In the genomic region with DNA sequence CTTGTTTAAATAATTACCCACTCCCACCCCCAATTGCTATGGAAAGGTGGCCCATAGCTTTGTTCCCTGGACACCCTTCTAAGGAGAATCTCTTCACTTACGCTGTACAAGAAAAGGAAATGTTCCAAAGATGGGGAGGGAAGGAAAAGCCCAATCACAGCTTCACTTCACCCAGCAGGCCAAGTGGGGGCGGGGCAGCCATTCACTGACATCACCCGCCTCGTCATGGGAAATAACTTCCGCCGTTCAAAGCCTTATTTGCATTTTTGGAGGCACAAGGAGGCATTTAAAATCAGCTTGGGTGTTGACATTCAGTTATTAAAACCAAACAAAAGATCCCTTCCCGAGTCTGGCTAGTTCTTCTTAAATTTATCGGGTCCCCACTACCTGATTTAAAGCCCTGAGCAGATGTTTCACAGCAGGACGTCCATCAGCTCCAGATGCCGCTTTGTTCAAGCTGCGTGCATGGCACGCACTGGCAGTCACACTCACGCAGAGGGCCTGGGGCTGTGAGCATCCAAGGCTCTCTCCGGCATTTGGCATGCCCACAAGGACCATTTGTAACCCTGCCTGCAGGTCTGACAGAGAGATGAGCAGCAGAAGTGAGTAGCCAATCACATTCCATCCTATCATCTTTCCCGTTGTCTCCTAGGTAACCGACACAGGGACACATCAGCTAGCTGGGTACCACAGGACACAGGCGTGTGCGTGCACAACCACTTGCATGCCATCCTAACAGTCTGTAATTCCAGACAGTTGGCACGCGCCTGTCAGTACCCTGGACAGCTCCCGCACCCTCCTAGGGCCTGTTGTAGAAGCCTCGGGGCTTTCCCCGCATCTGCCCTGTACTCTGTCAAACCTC, we compare ENCODE assay signal across 9 mouse cellular contexts. TPM values are rescaled to one million over a fixed set of nuclear protein-coding genes. Genes with fewer than 3 reads are reported as not detected.
A peak's percentile ranks its signal among the peaks of the same experiment; 100 is the strongest.
DNase-seq lines count a peak whose midpoint lies in the region; ATAC-seq lines count a peak whose summit lies in the region.
"Had no signal": no experiment of that assay in that cellular context is flagged by ENCODE, and none has a peak within 500 bp of the region (broad histone marks: within the 10 kb centered on the region; RNA-seq: fewer than 3 reads in every experiment).

No protein-coding gene starts in this region.

- WGBS in forebrain, embryonic 10.5 days = 12% methylated on average over 23 of the region's 23 CpGs
- 14% methylated on average over 23 of the region's 23 CpGs for WGBS in intestine, embryonic 16.5 days

- peaks cover 33% of the 10 kb centered on the region for H3K4me1 ChIP-seq in forebrain, embryonic 10.5 days
- H3K4me1 ChIP-seq in intestine, embryonic 16.5 days (ENCODE audit: control insufficient read depth, insufficient read depth, low read length) = peaks cover 13% of the 10 kb centered on the region

- H3K27me3 ChIP-seq in forebrain, embryonic 10.5 days (ENCODE audit: poor library complexity, severe bottlenecking) = peaks cover 57% of the 10 kb centered on the region
- peaks cover 45% of the 10 kb centered on the region for H3K27me3 ChIP-seq in intestine, embryonic 16.5 days (replicated peaks; ENCODE audit: control insufficient read depth, insufficient read depth, low read length)

- no peaks in the 10 kb centered on the region for H3K9me3 ChIP-seq in forebrain, embryonic 10.5 days
- no peaks in the 10 kb centered on the region for H3K9me3 ChIP-seq in intestine, embryonic 16.5 days (ENCODE audit: control insufficient read depth, low read length)

- no peak overlapping the region; the same call in 1 of the 2 replicates for H3K27ac ChIP-seq in forebrain, embryonic 10.5 days
- H3K27ac ChIP-seq in intestine, embryonic 16.5 days (ENCODE audit: low read length) = no peak overlapping the region

- H3K4me2 ChIP-seq in intestine, embryonic 16.5 days (ENCODE audit: low read depth, low read length) = no peak overlapping the region

- DNase-seq in A20 (ENCODE audit: low read depth, low spot score) = peak; percentile 60
- peak; percentile 78 for DNase-seq in ZHBTc4 (ENCODE audit: low read depth, low spot score)
- DNase-seq in forebrain, embryonic 10.5 days (ENCODE audit: extremely low spot score, low spot score) = peak; percentile 72
- DNase-seq in heart, postnatal 36 days = peak; percentile 56 to 73
- DNase-seq in layer of hippocampus, postnatal 10 days (ENCODE audit: low spot score in 2 of 2) = peak; percentile 72 to 84
- DNase-seq in right cerebral cortex, postnatal 10 days (ENCODE audit: low spot score in 2 of 2) = peak; percentile 86 to 90

- intact Hi-C loops in heart, postnatal 36 days (cut with DNase I) = no loop called here

- H3K9ac ChIP-seq in intestine, embryonic 16.5 days (ENCODE audit: low read depth, low read length) = no peak overlapping the region

- H3K4me3 ChIP-seq in forebrain, embryonic 10.5 days = peak overlapping the region; percentile 32; the same call in 1 of the 2 replicates
- H3K4me3 ChIP-seq in intestine, embryonic 16.5 days (ENCODE audit: low read length) = no peak overlapping the region

- ATAC-seq in megakaryocyte progenitor cell, adult 5-6 weeks (replicated peaks; ENCODE audit: poor library complexity) = peak; percentile 80
- no peak for ATAC-seq in intestine, embryonic 16.5 days

- no peaks in the 10 kb centered on the region for H3K36me3 ChIP-seq in forebrain, embryonic 10.5 days (replicated peaks)
- H3K36me3 ChIP-seq in intestine, embryonic 16.5 days (ENCODE audit: control insufficient read depth, insufficient read depth, low read length) = no peaks in the 10 kb centered on the region

RNA-seq across cellular contexts. Expression of a gene that starts 12.2 kb away (rescaled TPM):
- 0.32 and 0.46 TPM in 2 replicates for polyA plus RNA-seq in forebrain, embryonic 10.5 days (2016; fragmentation: Nextera tagmentation; extraction: Ambion mirVana)
- 10 to 100 TPM in 1 of 2 experiments, 1 to 10 TPM in 1; 9.2 to 10.6 TPM for total RNA-seq in heart, postnatal 36 days (2021)
- 10 to 100 TPM in 1 of 2 experiments, 1 to 10 TPM in 1; 9.6 to 10.6 TPM for total RNA-seq in layer of hippocampus, postnatal 10 days (2021)
- total RNA-seq in megakaryocyte progenitor cell, adult 5-6 weeks (2015) = not detected in 2 replicates
- not detected in 2 replicates for total RNA-seq in megakaryocyte progenitor cell, adult 5-6 weeks (2017)
- 0.45 and 0.53 TPM in 2 replicates for polyA plus RNA-seq in intestine, embryonic 16.5 days (2015; fragmentation: Nextera tagmentation; extraction: Ambion mirVana)
- total RNA-seq: neutrophil, adult 5-6 weeks had no signal

RNA-seq across cellular contexts. Expression of a gene that starts 38.6 kb away (rescaled TPM):
- polyA plus RNA-seq in forebrain, embryonic 10.5 days (2016; fragmentation: Nextera tagmentation; extraction: Ambion mirVana) = 33.9 and 36.8 TPM in 2 replicates
- 10 to 100 TPM; 10.5 to 10.8 TPM for total RNA-seq in heart, postnatal 36 days (2021)
- total RNA-seq in layer of hippocampus, postnatal 10 days (2021) = 10 to 100 TPM; 22.1 to 23.2 TPM
- 35.5 and 36.3 TPM in 2 replicates for total RNA-seq in megakaryocyte progenitor cell, adult 5-6 weeks (2015)
- 38.0 and 54.6 TPM in 2 replicates for total RNA-seq in megakaryocyte progenitor cell, adult 5-6 weeks (2017)
- 21.5 and 22.2 TPM in 2 replicates for polyA plus RNA-seq in intestine, embryonic 16.5 days (2015; fragmentation: Nextera tagmentation; extraction: Ambion mirVana)

Comparison
In these comparisons a context has a peak if more than half of its experiments do, and no peak if none do; other contexts are left out.
1. RNA of a gene that starts 12.2 kb away (total RNA-seq): 9.6 to 10.6 TPM in layer of hippocampus, postnatal 10 days and 9.2 to 10.6 TPM in heart, postnatal 36 days; not detected in megakaryocyte progenitor cell, adult 5-6 weeks; every median in the first group is over 10 times any median in the second.
2. Peak in every context shown above with its lines, with median percentiles within 50 percentile points of each other: DNase-seq.